Mouse (Mus musculus): ENCODE measurements around the gene Ager. TPM values are rescaled to one million over a fixed set of nuclear protein-coding genes. Genes with fewer than 3 reads are reported as not detected.

Gene Ager
- polyA plus RNA-seq, 1 experiment from 2014 or later, result 3.2 TPM

- 29% methylated on average over 32 of the region's 32 CpGs for WGBS (ENCODE audit: insufficient replicate concordance)
- ATAC-seq (replicated peaks; ENCODE audit: insufficient number of reproducible peaks, low FRiP score, low TSS enrichment), result no peak
- no peaks in the 10 kb centered on the region for H3K27me3 ChIP-seq (ENCODE audit: control insufficient read depth, insufficient read depth, low read length)
- peak overlapping the region; percentile 93 for H3K27ac ChIP-seq (ENCODE audit: low read depth, low read length)
- peak overlapping the region; percentile 96 for H3K9ac ChIP-seq (ENCODE audit: low read depth, low read length)
- no peaks in the 10 kb centered on the region for H3K9me3 ChIP-seq (replicated peaks; ENCODE audit: control insufficient read depth, low read length)
- no peaks in the 10 kb centered on the region for H3K36me3 ChIP-seq (ENCODE audit: control insufficient read depth, insufficient read depth, low read length)
- peak overlapping the region; percentile 99 for H3K4me2 ChIP-seq
- peak overlapping the region; percentile 60 for H3K4me3 ChIP-seq (ENCODE audit: low read depth, low read length)
- H3K4me1 ChIP-seq (ENCODE audit: control insufficient read depth, insufficient read depth, low read length), result peaks cover 34% of the 10 kb centered on the region
Observed at GRCm38 (mm10) chr17:34585877-34586771, 11.5 kb upstream of the Ager start.

GRCm38 (mm10) chr17:34586796-34587422, 10.8 kb upstream of the Ager start:
- Histone ChIP-seq H3K4me1 (ENCODE audit: control insufficient read depth, insufficient read depth, low read length) (peaks cover 38% of the 10 kb centered on the region), H3K27me3 (ENCODE audit: control insufficient read depth, insufficient read depth, low read length) (no peaks in the 10 kb centered on the region), H3K36me3 (ENCODE audit: control insufficient read depth, insufficient read depth, low read length) (no peaks in the 10 kb centered on the region), H3K4me2 (peak overlapping the region; percentile 99), H3K9ac (ENCODE audit: low read depth, low read length) (peak overlapping the region; percentile 96), H3K27ac (ENCODE audit: low read depth, low read length) (peak overlapping the region; percentile 93), H3K9me3 (replicated peaks; ENCODE audit: control insufficient read depth, low read length) (no peaks in the 10 kb centered on the region), H3K4me3 (ENCODE audit: low read depth, low read length) (peak overlapping the region; percentile 60)
- under 1% methylated on average over 38 of the region's 38 CpGs for WGBS (ENCODE audit: insufficient replicate concordance)
- ATAC-seq (replicated peaks; ENCODE audit: insufficient number of reproducible peaks, low FRiP score, low TSS enrichment), result peak; percentile 78

GRCm38 (mm10) chr17:34587423-34587811, 10.2 kb upstream of the Ager start:
- under 1% methylated on average over 42 of the region's 50 CpGs for whole genome bisulfite sequencing (ENCODE audit: insufficient replicate concordance)
- ATAC-seq (replicated peaks; ENCODE audit: insufficient number of reproducible peaks, low FRiP score, low TSS enrichment), result peak; percentile 74
- H3K9ac ChIP-seq (ENCODE audit: low read depth, low read length), result peak overlapping the region; percentile 96

GRCm38 (mm10) chr17:34587814-34588213, 9.8 kb upstream of the Ager start:
- H3K9ac ChIP-seq (ENCODE audit: low read depth, low read length), result peak overlapping the region; percentile 96
- peaks cover 41% of the 10 kb centered on the region for H3K4me1 ChIP-seq (ENCODE audit: control insufficient read depth, insufficient read depth, low read length)
- H3K4me3 ChIP-seq (ENCODE audit: low read depth, low read length), result peak overlapping the region; percentile 60
- 2% methylated on average over 19 of the region's 19 CpGs for WGBS (ENCODE audit: insufficient replicate concordance)
- no peaks in the 10 kb centered on the region for H3K36me3 ChIP-seq (ENCODE audit: control insufficient read depth, insufficient read depth, low read length)
- H3K27me3 ChIP-seq (ENCODE audit: control insufficient read depth, insufficient read depth, low read length), result no peaks in the 10 kb centered on the region
- no peak for ATAC-seq (replicated peaks; ENCODE audit: insufficient number of reproducible peaks, low FRiP score, low TSS enrichment)
- no peaks in the 10 kb centered on the region for H3K9me3 ChIP-seq (replicated peaks; ENCODE audit: control insufficient read depth, low read length)
- peak overlapping the region; percentile 93 for H3K27ac ChIP-seq (ENCODE audit: low read depth, low read length)
- H3K4me2 ChIP-seq, result peak overlapping the region; percentile 99

More at GRCm38 (mm10) chr17:34587423-34587811, 10.2 kb upstream of the Ager start:
- H3K4me1 ChIP-seq (ENCODE audit: control insufficient read depth, insufficient read depth, low read length), result peaks cover 38% of the 10 kb centered on the region
- peak overlapping the region; percentile 60 for H3K4me3 ChIP-seq (ENCODE audit: low read depth, low read length)
- H3K27me3 ChIP-seq (ENCODE audit: control insufficient read depth, insufficient read depth, low read length), result no peaks in the 10 kb centered on the region
- H3K9me3 ChIP-seq (replicated peaks; ENCODE audit: control insufficient read depth, low read length), result no peaks in the 10 kb centered on the region
- peak overlapping the region; percentile 93 for H3K27ac ChIP-seq (ENCODE audit: low read depth, low read length)
- no peaks in the 10 kb centered on the region for H3K36me3 ChIP-seq (ENCODE audit: control insufficient read depth, insufficient read depth, low read length)
- H3K4me2 ChIP-seq, result peak overlapping the region; percentile 99

GRCm38 (mm10) chr17:34588767-34589166, 8.9 kb upstream of the Ager start:
- Histone ChIP-seq H3K9ac (ENCODE audit: low read depth, low read length) (0 out of 2 replicates have a peak overlapping the region, but pooled peaks have one; percentile 5), H3K9me3 (replicated peaks; ENCODE audit: control insufficient read depth, low read length) (no peaks in the 10 kb centered on the region), H3K4me1 (ENCODE audit: control insufficient read depth, insufficient read depth, low read length) (peaks cover 49% of the 10 kb centered on the region), H3K27me3 (ENCODE audit: control insufficient read depth, insufficient read depth, low read length) (no peaks in the 10 kb centered on the region), H3K4me2 (peak overlapping the region; percentile 99), H3K36me3 (ENCODE audit: control insufficient read depth, insufficient read depth, low read length) (no peaks in the 10 kb centered on the region), H3K27ac (ENCODE audit: low read depth, low read length) (no peak overlapping the region; the same call in 1 of the 2 replicates), H3K4me3 (ENCODE audit: low read depth, low read length) (no peak overlapping the region)
- 67% methylated on average over 3 of the region's 3 CpGs for WGBS (ENCODE audit: insufficient replicate concordance)
- no peak for ATAC-seq (replicated peaks; ENCODE audit: insufficient number of reproducible peaks, low FRiP score, low TSS enrichment)

- WGBS (ENCODE audit: insufficient replicate concordance), result 37% methylated on average over 7 of the region's 7 CpGs
- 0 out of 2 replicates have a peak overlapping the region, but pooled peaks have one; percentile 5 for H3K9ac ChIP-seq (ENCODE audit: low read depth, low read length)
Observed at GRCm38 (mm10) chr17:34589206-34589605, 8.5 kb upstream of the Ager start.

GRCm38 (mm10) chr17:34589681-34590101, 8.0 kb upstream of the Ager start, which contains the start of gene Gpsm3:
TSS of gene Gpsm3 (plus strand) at chr17:34589806.
- Histone ChIP-seq H3K9me3 (replicated peaks; ENCODE audit: control insufficient read depth, low read length) (no peaks in the 10 kb centered on the region), H3K27me3 (ENCODE audit: control insufficient read depth, insufficient read depth, low read length) (no peaks in the 10 kb centered on the region), H3K4me1 (ENCODE audit: control insufficient read depth, insufficient read depth, low read length) (peaks cover 58% of the 10 kb centered on the region), H3K9ac (ENCODE audit: low read depth, low read length) (peak within 1 kb of the TSS; percentile 58; the same call in 1 of the 2 replicates), H3K36me3 (ENCODE audit: control insufficient read depth, insufficient read depth, low read length) (0 out of 2 replicates have a peak, but pooled peaks cover 2% of the 10 kb centered on the region), H3K27ac (ENCODE audit: low read depth, low read length) (peak within 1 kb of the TSS; percentile 97; the same call in 1 of the 2 replicates), H3K4me2 (peak within 1 kb of the TSS; percentile 99), H3K4me3 (ENCODE audit: low read depth, low read length) (peak within 1 kb of the TSS; percentile 19)
- WGBS (ENCODE audit: insufficient replicate concordance), result 17% methylated on average over 7 of the region's 7 CpGs
- no peak for ATAC-seq (replicated peaks; ENCODE audit: insufficient number of reproducible peaks, low FRiP score, low TSS enrichment)

More at GRCm38 (mm10) chr17:34589206-34589605, 8.5 kb upstream of the Ager start:
- ATAC-seq (replicated peaks; ENCODE audit: insufficient number of reproducible peaks, low FRiP score, low TSS enrichment), result no peak
- no peaks in the 10 kb centered on the region for H3K27me3 ChIP-seq (ENCODE audit: control insufficient read depth, insufficient read depth, low read length)
- H3K4me1 ChIP-seq (ENCODE audit: control insufficient read depth, insufficient read depth, low read length), result peaks cover 54% of the 10 kb centered on the region
- peak overlapping the region; percentile 29 for H3K4me2 ChIP-seq
- peak overlapping the region; percentile 19; the same call in 1 of the 2 replicates for H3K4me3 ChIP-seq (ENCODE audit: low read depth, low read length)
- H3K27ac ChIP-seq (ENCODE audit: low read depth, low read length), result peak overlapping the region; percentile 7; the same call in 1 of the 2 replicates
- H3K9me3 ChIP-seq (replicated peaks; ENCODE audit: control insufficient read depth, low read length), result no peaks in the 10 kb centered on the region
- no peaks in the 10 kb centered on the region for H3K36me3 ChIP-seq (ENCODE audit: control insufficient read depth, insufficient read depth, low read length)

All from heart, embryonic 11.5 days (tissue).